Mouse (Mus musculus) brain, embryonic 14.5 days (tissue): ENCODE data around the gene Gm266.

Source experiments
- CTCF ChIP-seq: fragments of 200-500 bp; IDR thresholded peaks from 2 replicates; pipeline ENCODE4 v1.5.1; 2012; ENCODE audit warnings: inconsistent platforms, mild to moderate bottlenecking, moderate library complexity, borderline replicate concordance; ENCODE audit not compliant: insufficient read depth, insufficient read length; ENCODE audit errors: extremely low read depth
- POLR2A ChIP-seq: fragments of 200-500 bp; IDR thresholded peaks from 2 replicates; pipeline ENCODE4 v1.6.1; 2012; ENCODE audit warnings: mild to moderate bottlenecking, inconsistent platforms, borderline replicate concordance; ENCODE audit not compliant: poor library complexity, insufficient read depth, insufficient read length, severe bottlenecking; ENCODE audit errors: extremely low read depth

- TF ChIP-seq CTCF, result no peak
- TF ChIP-seq POLR2A, result no peak
Measured at GRCm38 (mm10) chr12:111451561-111451960, 34.1 kb downstream of the Gm266 start.
